Mouse (Mus musculus) mouse trophoblast stem cell (cell line): Measurements from ENCODE around the gene Castor2.

Experiments used
- in situ Hi-C, 2 experiments: fragments of 300-500 bp; cut with MseI, MboI; formaldehyde crosslinking; loops; 2 replicates in 1 of 2; 3 replicates in 1 of 2; pipeline ENCODE4 v1.15.1; 2025

The Castor2 gene

GRCm38 (mm10) chr5:134099496-134100211 lies at the start of gene Castor2:
TSS of gene Castor2 (plus strand) at chr5:134099711.
- in situ Hi-C loops: no loop called here

- in situ Hi-C loops: no loop called here
These were observed 48.8 kb upstream of the Castor2 start for GRCm38 (mm10) chr5:134050711-134051110.

- in situ Hi-C loops: no loop called here
These were observed 46.9 kb upstream of the Castor2 start for GRCm38 (mm10) chr5:134052614-134053013.

GRCm38 (mm10) chr5:134054496-134054895 lies 45.0 kb upstream of the Castor2 start:
- in situ Hi-C loops: no loop called here

- in situ Hi-C loops: no loop called here
These were observed 40.6 kb upstream of the Castor2 start for GRCm38 (mm10) chr5:134058793-134059352.

GRCm38 (mm10) chr5:134063362-134064064 lies 36.0 kb upstream of the Castor2 start:
- in situ Hi-C loops: no loop called here

GRCm38 (mm10) chr5:134066261-134066660 lies 33.2 kb upstream of the Castor2 start:
- in situ Hi-C loops: no loop called here

GRCm38 (mm10) chr5:134067924-134068323 lies 31.6 kb upstream of the Castor2 start:
- in situ Hi-C loops: no loop called here

GRCm38 (mm10) chr5:134073512-134074041 lies 25.9 kb upstream of the Castor2 start:
- in situ Hi-C loops: no loop called here

- in situ Hi-C loops: no loop called here
These were observed 25.1 kb upstream of the Castor2 start for GRCm38 (mm10) chr5:134074368-134074767.

GRCm38 (mm10) chr5:134076175-134076574 lies 23.3 kb upstream of the Castor2 start:
- in situ Hi-C loops: no loop called here

- in situ Hi-C loops: no loop called here
These were observed 18.6 kb upstream of the Castor2 start for GRCm38 (mm10) chr5:134080685-134081548.

- in situ Hi-C loops: no loop called here
These were observed 14.3 kb upstream of the Castor2 start for GRCm38 (mm10) chr5:134085227-134085626.

- in situ Hi-C loops: no loop called here
These were observed 13.4 kb upstream of the Castor2 start for GRCm38 (mm10) chr5:134085887-134086639.

GRCm38 (mm10) chr5:134087211-134087610 lies 12.3 kb upstream of the Castor2 start:
- in situ Hi-C loops: no loop called here

- in situ Hi-C loops: no loop called here
These were observed 3.7 kb upstream of the Castor2 start for GRCm38 (mm10) chr5:134095766-134096165.

GRCm38 (mm10) chr5:134098341-134098902 lies 1.1 kb upstream of the Castor2 start:
- in situ Hi-C loops: no loop called here

- in situ Hi-C loops: no loop called here
These were observed 535 bp upstream of the Castor2 start for GRCm38 (mm10) chr5:134098976-134099375.

- in situ Hi-C loops: no loop called here
These were observed 791 bp downstream of the Castor2 start for GRCm38 (mm10) chr5:134100232-134100771.

GRCm38 (mm10) chr5:134101322-134101721 lies 1.8 kb downstream of the Castor2 start:
- in situ Hi-C loops: no loop called here
